Mouse (Mus musculus): ENCODE data around the gene Sln. TPM values are rescaled to one million over a fixed set of nuclear protein-coding genes. Genes with fewer than 3 reads are reported as not detected.

Gene Sln
- total RNA-seq, 1 experiment from 2014 or later: not detected

Other genes starting within 250 kb of the Sln start
- 135 and 154 TPM in 2 replicates for gene Acat1, start 239.8 kb upstream of the Sln start, total RNA-seq (2021)
- 32.2 and 41.6 TPM in 2 replicates for gene Cul5, start 180.2 kb upstream of the Sln start, total RNA-seq (2021)
- 0.64 and 1.00 TPM in 2 replicates for gene Rab39, start 143.9 kb upstream of the Sln start, total RNA-seq (2021)
- 1.0 TPM in 1 of 2 replicates, not detected in the other for gene Slc35f2, start 78.6 kb upstream of the Sln start, total RNA-seq (2021)
- 3.6 and 3.7 TPM in 2 replicates for gene Elmod1, start 125.1 kb downstream of the Sln start, total RNA-seq (2021)
- gene Tnfaip8l3, start 218.2 kb downstream of the Sln start, total RNA-seq (2021): 0.15 TPM in 1 of 2 replicates, not detected in the other

Data from adrenal gland, postnatal 25 days (tissue).